Mouse (Mus musculus) stomach, embryonic 16.5 days (tissue): ENCODE measurements at regions not wholly inside any gene's neighbourhood (a gene's known extent, or its start where the extent isn't known, plus 50 kb on each side); places are given as distances from the start of the nearest gene placed in this dataset.

Experiments used
- ATAC-seq: fragments of 200-750 bp; cut with Nextera tagmentation; 2 replicates; pipeline ENCODE4 v1.8.0; 2017; ENCODE audit warnings: moderate number of reproducible peaks, moderate TSS enrichment; ENCODE audit not compliant: insufficient read depth, low FRiP score
- H3K27ac ChIP-seq: fragments of 300-500 bp; sonication (generic); 2 replicates; pipeline ENCODE4 v1.5.1; 2014; ENCODE audit warnings: low read length
- H3K27me3 ChIP-seq: fragments of 300-500 bp; sonication (generic); 2 replicates; pipeline ENCODE4 v1.6.1; 2014; ENCODE audit warnings: low read length, control low read depth, mixed read lengths; ENCODE audit not compliant: control insufficient read depth, insufficient read depth
- H3K36me3 ChIP-seq: fragments of 300-500 bp; sonication (generic); 2 replicates; pipeline ENCODE4 v1.6.1; 2014; ENCODE audit warnings: low read length; ENCODE audit not compliant: control insufficient read depth, insufficient read depth
- H3K4me1 ChIP-seq: fragments of 300-500 bp; sonication (generic); 2 replicates; pipeline ENCODE4 v1.6.1; 2014; ENCODE audit warnings: low read length, control low read depth, mixed read lengths; ENCODE audit not compliant: control insufficient read depth, insufficient read depth
- H3K4me2 ChIP-seq: fragments of 300-500 bp; sonication (generic); 2 replicates; pipeline ENCODE4 v1.6.1; 2014; ENCODE audit warnings: low read depth, low read length, mixed read lengths
- H3K4me3 ChIP-seq: fragments of 300-500 bp; sonication (generic); replicated peaks from 2 replicates; pipeline ENCODE4 v1.5.1; 2014; ENCODE audit warnings: mild to moderate bottlenecking, low read length
- H3K9ac ChIP-seq: fragments of 300-500 bp; sonication (generic); 2 replicates; pipeline ENCODE4 v1.6.1; 2014; ENCODE audit warnings: low read length
- H3K9me3 ChIP-seq: fragments of 300-500 bp; sonication (generic); replicated peaks from 2 replicates; pipeline ENCODE4 v1.6.1; 2016; ENCODE audit warnings: low read length, control low read depth; ENCODE audit not compliant: control insufficient read depth
- WGBS: fragments of 180-500 bp; shearing (Covaris S2); extraction: QIAGEN DNeasy Blood & Tissue Kit; methylation state at CpG from one replicate; pipeline ENCODE4 v1.1.7; 2014; 5-methylcytosine and 5-hydroxymethylcytosine counted together

- H3K36me3 ChIP-seq = no peaks in the 10 kb centered on the region
- no peaks in the 10 kb centered on the region for H3K4me1 ChIP-seq
- no peak overlapping the region for H3K4me3 ChIP-seq
- no peaks in the 10 kb centered on the region for H3K9me3 ChIP-seq
- WGBS = 69% methylated on average over 5 of the region's 5 CpGs
- ATAC-seq = no peak
- no peak overlapping the region for H3K27ac ChIP-seq
- no peak overlapping the region for H3K4me2 ChIP-seq
- H3K9ac ChIP-seq = no peak overlapping the region
- no peaks in the 10 kb centered on the region for H3K27me3 ChIP-seq
Observed at GRCm38 (mm10) chr6:50009856-50010255, 100.2 kb upstream of the Mpp6 start.

GRCm38 (mm10) chr6:50011071-50011470 is 99.0 kb upstream of the Mpp6 start:
- WGBS = 79% methylated on average over 12 of the region's 12 CpGs
- no peak overlapping the region for H3K4me3 ChIP-seq
- no peaks in the 10 kb centered on the region for H3K9me3 ChIP-seq
- no peak overlapping the region for H3K27ac ChIP-seq
- no peak for ATAC-seq
- H3K27me3 ChIP-seq = no peaks in the 10 kb centered on the region
- H3K4me2 ChIP-seq = no peak overlapping the region
- no peak overlapping the region for H3K9ac ChIP-seq
- no peaks in the 10 kb centered on the region for H3K36me3 ChIP-seq
- no peaks in the 10 kb centered on the region for H3K4me1 ChIP-seq

GRCm38 (mm10) chr6:50011746-50012453 is 98.1 kb upstream of the Mpp6 start:
- H3K4me3 ChIP-seq = no peak overlapping the region
- H3K9me3 ChIP-seq = no peaks in the 10 kb centered on the region
- no peak overlapping the region for H3K27ac ChIP-seq
- H3K36me3 ChIP-seq = no peaks in the 10 kb centered on the region
- 43% methylated on average over 5 of the region's 5 CpGs for WGBS
- H3K4me2 ChIP-seq = no peak overlapping the region
- no peaks in the 10 kb centered on the region for H3K27me3 ChIP-seq
- no peak for ATAC-seq
- H3K9ac ChIP-seq = no peak overlapping the region
- H3K4me1 ChIP-seq = no peaks in the 10 kb centered on the region

- no peak for ATAC-seq
- Histone ChIP-seq H3K27me3 (no peaks in the 10 kb centered on the region), H3K4me3 (no peak overlapping the region), H3K27ac (no peak overlapping the region), H3K4me2 (no peak overlapping the region), H3K4me1 (no peaks in the 10 kb centered on the region), H3K9ac (no peak overlapping the region), H3K9me3 (no peaks in the 10 kb centered on the region), H3K36me3 (no peaks in the 10 kb centered on the region)
- 49% methylated on average over 5 of the region's 5 CpGs for WGBS
Observed at GRCm38 (mm10) chr6:50013067-50013466, 97.0 kb upstream of the Mpp6 start.

GRCm38 (mm10) chr6:50013842-50014241 is 96.2 kb upstream of the Mpp6 start:
- Histone ChIP-seq H3K9me3 (no peaks in the 10 kb centered on the region), H3K27me3 (no peaks in the 10 kb centered on the region), H3K36me3 (no peaks in the 10 kb centered on the region), H3K9ac (no peak overlapping the region), H3K27ac (no peak overlapping the region), H3K4me1 (no peaks in the 10 kb centered on the region), H3K4me2 (no peak overlapping the region), H3K4me3 (no peak overlapping the region)
- ATAC-seq = no peak
- WGBS = 85% methylated on average over 7 of the region's 7 CpGs

GRCm38 (mm10) chr6:50027981-50028380 is 82.1 kb upstream of the Mpp6 start:
- H3K4me1 ChIP-seq = no peaks in the 10 kb centered on the region
- no peak overlapping the region for H3K4me2 ChIP-seq
- 84% methylated on average over 6 of the region's 6 CpGs for WGBS
- H3K27me3 ChIP-seq = no peaks in the 10 kb centered on the region
- H3K9me3 ChIP-seq = no peaks in the 10 kb centered on the region
- no peak for ATAC-seq
- no peak overlapping the region for H3K27ac ChIP-seq
- H3K4me3 ChIP-seq = no peak overlapping the region
- H3K9ac ChIP-seq = no peak overlapping the region
- H3K36me3 ChIP-seq = no peaks in the 10 kb centered on the region

GRCm38 (mm10) chr6:50029895-50030515 is 80.0 kb upstream of the Mpp6 start:
- H3K4me1 ChIP-seq = no peaks in the 10 kb centered on the region
- 49% methylated on average over 10 of the region's 10 CpGs for WGBS
- ATAC-seq = no peak
- H3K4me3 ChIP-seq = no peak overlapping the region
- H3K9me3 ChIP-seq = no peaks in the 10 kb centered on the region
- H3K27me3 ChIP-seq = no peaks in the 10 kb centered on the region
- no peaks in the 10 kb centered on the region for H3K36me3 ChIP-seq
- no peak overlapping the region for H3K27ac ChIP-seq
- no peak overlapping the region for H3K9ac ChIP-seq
- no peak overlapping the region for H3K4me2 ChIP-seq

GRCm38 (mm10) chr6:50031356-50031755 is 78.7 kb upstream of the Mpp6 start:
- no peaks in the 10 kb centered on the region for H3K9me3 ChIP-seq
- H3K4me2 ChIP-seq = no peak overlapping the region
- no peak overlapping the region for H3K4me3 ChIP-seq
- H3K4me1 ChIP-seq = no peaks in the 10 kb centered on the region
- no peak for ATAC-seq
- no peaks in the 10 kb centered on the region for H3K27me3 ChIP-seq
- H3K27ac ChIP-seq = no peak overlapping the region
- WGBS = 76% methylated on average over 5 of the region's 5 CpGs
- no peak overlapping the region for H3K9ac ChIP-seq
- no peaks in the 10 kb centered on the region for H3K36me3 ChIP-seq

GRCm38 (mm10) chr6:50032894-50033595 is 77.0 kb upstream of the Mpp6 start:
- Histone ChIP-seq H3K36me3 (no peaks in the 10 kb centered on the region), H3K4me3 (no peak overlapping the region), H3K9me3 (no peaks in the 10 kb centered on the region), H3K27ac (no peak overlapping the region), H3K4me2 (no peak overlapping the region), H3K27me3 (no peaks in the 10 kb centered on the region), H3K9ac (no peak overlapping the region), H3K4me1 (0 out of 2 replicates have a peak, but pooled peaks cover 2% of the 10 kb centered on the region)
- 57% methylated on average over 15 of the region's 15 CpGs for WGBS
- no peak for ATAC-seq
